Mouse (Mus musculus) thymus, postnatal 36 days (tissue): ENCODE measurements around the gene Slc27a1.

Experiments used
- DNase-seq, 2 experiments: peaks; one replicate each; pipeline ENCODE4 v3.0.0; 2022; ENCODE audit warnings: mixed read lengths in 2 of 2

The Slc27a1 gene

DNA sequence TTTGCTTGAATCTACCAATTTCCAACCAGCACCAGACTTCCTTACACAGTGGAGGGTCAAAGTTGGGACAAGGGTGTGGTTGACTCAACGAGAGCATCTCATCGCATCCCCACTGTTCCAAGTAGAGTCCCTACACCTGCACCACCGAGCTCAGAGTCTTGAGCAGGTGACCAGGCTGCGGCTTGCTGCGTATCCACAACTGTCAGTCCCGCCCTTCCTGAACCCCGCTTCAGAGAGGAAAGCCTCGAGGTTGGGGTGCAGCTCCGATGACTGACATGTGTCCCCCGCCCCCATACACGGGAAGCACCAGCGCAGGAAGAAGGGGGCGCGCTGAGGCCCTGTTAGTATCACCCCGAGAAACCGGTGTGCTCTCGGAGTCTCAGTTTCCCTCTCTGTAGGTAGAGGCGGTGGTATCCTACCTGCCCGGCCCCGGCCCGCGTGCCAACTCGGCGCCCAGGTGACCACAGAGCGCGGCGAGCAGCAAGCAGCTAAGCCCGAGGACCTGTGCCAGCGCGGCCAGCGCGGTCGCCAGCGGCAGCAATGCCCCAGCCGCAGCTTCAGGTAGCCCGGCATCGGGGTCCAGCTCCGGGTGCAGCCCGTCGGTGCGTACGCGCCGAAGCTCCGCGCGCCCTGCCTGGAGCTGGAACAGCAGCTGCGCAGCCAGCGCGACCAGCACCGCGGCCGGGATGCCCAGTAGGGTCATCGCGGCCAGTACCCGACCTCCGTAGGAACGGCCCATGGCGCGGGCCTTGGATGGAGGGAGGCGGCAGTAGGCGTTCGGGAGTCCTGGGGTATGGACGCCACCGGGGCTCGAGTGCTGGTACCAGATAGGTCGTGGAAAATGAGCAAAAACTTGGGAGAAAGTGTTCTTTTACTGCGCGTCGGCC, 10.4 kb upstream of the Slc27a1 start, which contains the start of gene Tmem221:
TSS of gene Tmem221 (minus strand) at position 801 of the 887 bp plus-strand sequence.
- peak; percentile 71 to 85 for DNase-seq

DNA sequence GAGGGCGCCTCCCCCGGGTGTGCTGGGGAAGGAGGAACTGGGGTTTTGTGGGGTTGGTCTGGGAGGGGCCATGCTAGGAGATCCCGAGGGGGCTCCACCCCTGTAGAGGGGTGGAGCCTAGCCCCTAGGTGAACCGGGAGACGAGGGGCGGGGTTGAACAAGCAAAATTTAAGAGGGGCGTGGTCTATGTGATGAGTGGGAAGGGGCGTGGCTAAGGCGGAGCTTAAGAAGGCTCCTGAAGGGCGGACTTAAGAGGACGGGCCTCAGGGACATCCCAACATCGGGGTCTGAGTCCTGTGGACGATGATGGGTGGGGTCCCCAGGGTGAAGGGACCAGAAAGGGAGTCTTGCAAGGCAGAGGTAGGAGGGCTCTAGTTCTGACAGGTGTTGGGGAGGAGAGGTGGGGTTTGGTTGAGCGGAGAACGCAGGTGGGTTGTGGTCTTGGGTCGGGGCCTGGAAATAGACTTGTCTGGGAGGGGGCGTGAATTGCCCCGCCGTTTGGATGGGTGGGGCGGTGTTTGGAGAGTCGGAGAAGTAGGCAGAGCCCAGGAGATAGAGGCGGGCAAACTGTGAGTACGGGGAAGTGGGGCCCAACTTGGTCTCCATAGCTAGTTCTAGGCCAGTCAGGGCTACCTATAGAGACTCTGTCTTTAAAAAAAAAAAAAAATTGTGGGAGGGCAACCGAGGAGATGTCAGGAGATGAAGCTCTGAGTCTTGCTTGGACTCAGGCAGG, 9.6 kb upstream of the Slc27a1 start:
- peak; percentile 83 to 86 for DNase-seq

DNA sequence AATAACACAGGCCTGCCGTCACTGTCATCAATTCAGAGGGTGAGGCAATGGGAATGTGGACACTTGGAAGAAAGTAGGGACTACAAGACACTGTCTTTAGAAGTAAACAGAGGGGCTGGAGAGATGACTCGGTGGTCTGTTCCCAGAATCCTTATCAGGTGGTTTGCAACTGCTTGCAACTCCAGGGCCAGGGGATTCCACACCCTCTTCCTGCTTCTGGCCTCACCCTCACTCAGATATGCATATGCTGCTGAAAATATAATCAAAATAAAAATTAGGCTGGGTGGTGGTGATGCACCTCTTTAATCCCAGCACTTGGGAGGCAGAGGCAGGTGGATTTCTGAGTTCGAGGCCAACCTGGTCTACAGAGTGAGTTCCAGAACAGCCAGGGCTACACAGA, 8.6 kb upstream of the Slc27a1 start:
- no peak for DNase-seq

DNA sequence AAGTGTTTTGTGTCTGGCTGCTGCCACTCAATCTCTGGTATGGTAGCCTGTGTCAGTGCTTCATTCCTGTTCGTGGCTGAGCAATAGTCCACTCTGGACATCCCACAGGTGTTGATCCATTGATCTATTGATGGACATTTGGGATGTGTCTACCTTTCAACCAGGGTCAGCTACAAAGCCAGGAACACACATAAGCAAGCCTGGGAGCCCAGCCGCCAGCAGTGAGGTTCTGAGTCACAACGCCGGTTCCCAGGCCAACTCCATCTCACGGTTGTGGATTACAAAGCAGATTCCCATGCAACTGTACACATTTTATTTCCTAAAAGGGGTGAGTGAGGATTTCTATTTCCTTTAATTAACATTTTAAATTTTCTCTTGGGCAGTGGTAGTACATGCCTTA, 7.9 kb upstream of the Slc27a1 start:
- DNase-seq, result no peak

DNA sequence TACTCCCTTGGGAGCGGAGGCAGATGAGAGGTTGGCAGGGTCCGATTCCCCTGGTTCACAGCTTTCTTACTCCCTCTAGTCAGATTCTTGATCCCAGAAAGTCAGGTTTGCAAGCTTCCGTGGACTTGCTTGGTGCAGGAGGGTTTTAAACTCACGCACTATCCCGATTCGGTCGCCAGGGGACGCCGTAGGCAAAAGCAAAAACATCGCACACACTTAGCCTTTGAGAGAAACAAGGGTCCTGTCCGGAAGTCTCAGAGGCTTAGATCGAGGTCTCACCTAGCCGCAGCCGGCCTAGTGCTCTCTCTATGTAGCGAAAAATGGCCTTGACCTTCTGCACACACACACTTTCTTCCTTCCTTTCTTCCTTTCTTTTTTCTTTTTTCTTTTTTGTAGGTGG, 7.3 kb upstream of the Slc27a1 start:
- DNase-seq, result peak; percentile 71 to 72

DNA sequence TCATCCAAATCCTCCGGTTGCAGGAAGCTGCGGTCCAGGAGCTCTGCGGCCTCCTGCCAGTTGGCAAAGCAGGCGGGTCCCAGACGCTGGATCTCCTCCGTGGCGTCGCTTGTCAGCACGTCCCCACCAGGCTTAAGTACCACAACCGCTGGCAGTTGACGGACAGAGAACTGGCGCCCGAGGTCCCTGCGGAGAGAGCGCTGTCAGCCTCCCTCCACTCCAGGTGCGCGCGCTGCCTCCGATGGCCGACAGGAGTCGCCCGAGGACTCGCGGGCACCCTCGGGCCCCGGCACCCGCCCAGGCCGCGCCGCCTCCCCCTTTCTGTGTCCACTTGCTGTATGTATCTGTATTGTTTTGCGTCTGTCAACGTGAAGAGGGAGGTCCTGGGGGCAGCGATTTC, 5.9 kb upstream of the Slc27a1 start:
- DNase-seq, result peak; percentile 83 to 86

DNA sequence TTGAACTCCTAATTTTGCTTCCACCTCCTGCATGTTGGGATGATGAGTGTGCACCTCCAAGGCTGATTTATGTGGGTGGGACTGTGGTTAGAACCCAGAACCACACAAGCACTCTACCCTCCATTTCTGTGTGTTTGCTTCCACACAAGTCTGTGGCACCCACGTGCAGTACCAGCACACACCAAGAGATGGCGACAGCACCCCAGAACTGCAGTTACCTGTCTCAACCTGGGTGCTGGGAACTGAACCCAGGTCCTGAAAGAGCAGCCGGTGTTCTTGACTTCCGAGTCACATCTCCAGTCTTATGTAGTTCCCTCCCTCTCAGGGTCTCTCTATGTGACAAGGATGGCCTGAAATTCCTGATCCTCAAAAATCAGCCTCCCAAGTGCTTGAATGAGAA, 4.7 kb upstream of the Slc27a1 start:
- DNase-seq, result no peak

DNA sequence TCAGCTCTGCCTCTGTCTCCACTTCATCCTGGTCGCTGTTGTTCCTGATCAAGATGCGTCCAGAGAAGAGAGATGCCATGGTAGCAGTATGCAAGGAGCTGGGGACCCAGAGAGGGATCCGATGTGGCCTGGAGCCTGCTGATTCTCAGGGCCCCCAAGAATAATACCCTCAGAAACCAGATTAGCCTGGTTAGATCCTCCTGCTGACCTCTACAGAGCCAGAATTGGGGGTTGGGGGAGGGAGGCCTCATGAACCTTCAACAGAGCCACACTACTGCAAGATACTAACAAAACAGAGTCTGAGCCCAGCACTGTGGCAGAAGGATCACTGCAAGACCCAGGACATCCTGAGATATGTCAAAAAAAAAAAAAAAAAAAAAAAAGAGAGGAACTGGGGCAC, 2.2 kb upstream of the Slc27a1 start, which contains the start of gene Nxnl1:
TSS of gene Nxnl1 (minus strand) at position 101 of the 400 bp plus-strand sequence.
- DNase-seq, result no peak

DNA sequence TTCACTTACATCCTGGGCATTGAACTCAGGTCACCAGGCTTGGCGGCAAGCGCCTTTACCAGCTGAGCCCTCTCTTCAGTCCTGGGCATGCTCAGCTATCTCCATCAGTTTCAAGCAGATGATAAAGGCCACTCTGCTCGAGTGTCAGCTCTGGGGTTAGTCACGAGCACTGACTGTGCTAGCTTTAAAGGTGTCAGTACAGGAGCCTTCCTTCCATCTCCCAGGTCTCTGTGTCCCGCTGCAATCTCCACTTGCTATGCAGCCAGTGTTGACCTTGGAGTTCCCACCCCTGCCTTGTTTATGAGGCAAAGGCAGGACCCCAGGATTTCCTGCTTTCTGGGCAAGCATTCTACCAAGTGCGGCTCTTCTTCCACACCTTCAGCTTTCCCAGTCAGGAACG, 1.1 kb upstream of the Slc27a1 start:
- no peak for DNase-seq

DNA sequence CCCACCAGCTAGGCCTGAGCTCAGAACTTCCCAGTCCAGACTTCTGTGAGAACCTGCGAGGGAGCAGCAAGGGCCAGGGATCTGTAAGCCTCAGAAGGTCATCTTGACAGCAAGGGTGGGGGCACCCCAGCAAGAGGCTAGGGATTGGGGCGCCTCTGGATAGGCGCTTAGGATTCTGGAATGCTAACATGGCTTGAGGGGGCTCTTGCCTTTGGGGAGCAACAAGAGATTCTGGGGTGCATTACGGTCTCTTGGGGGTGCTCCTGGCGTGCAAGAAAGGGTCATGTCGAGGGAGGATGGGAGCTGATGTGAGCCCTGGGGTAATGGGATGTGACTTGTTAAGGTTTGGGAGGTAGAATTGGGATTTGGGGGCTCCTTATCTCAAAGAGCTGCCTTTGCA, 259 bp downstream of the Slc27a1 start:
- no peak for DNase-seq

DNA sequence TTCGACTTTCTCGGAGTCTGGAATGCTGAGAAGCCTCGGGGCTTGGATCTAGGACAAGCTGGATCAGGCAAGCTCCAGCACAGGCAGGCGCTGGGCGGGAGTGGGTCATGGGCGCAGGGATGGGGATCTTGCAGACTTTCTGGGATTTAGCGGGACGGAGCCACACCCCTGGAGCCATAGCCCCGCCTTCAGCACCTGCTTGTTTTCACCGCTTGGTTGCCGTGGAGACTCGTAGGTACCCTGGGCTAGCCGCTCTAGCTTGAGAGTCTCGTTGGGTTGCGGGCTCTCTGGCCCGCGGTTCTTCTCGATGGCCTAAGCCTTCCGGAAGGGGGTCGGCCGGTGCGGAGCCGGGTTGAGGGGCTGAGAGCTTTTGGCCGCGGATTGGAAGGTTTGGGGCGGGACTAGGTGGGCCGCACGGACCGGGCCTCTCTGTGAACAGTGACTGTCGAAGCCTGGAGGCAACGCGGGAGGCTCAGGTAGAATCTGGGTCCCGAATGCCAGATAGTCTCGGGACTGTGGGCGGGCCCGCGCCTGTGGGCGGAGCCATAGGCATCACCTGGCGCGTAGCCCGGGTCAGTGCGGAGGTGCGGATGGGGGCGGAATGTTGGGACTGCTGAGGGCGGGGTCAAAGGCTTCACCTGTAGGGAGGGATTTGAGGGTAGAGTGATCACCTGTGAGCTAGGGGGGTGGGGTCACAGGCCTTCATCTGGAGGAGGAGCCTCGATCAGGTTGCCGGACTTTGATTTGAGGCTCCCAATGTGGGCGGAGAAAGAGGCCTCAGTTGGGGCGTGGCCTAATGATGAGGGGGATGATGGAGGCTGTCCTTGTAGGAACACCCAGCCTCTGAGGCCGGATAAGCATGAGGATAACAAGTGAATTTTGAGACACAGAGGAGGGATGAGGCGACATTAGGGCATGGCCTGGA, 946 bp downstream of the Slc27a1 start:
- DNase-seq, result peak; percentile 54 to 67

DNA sequence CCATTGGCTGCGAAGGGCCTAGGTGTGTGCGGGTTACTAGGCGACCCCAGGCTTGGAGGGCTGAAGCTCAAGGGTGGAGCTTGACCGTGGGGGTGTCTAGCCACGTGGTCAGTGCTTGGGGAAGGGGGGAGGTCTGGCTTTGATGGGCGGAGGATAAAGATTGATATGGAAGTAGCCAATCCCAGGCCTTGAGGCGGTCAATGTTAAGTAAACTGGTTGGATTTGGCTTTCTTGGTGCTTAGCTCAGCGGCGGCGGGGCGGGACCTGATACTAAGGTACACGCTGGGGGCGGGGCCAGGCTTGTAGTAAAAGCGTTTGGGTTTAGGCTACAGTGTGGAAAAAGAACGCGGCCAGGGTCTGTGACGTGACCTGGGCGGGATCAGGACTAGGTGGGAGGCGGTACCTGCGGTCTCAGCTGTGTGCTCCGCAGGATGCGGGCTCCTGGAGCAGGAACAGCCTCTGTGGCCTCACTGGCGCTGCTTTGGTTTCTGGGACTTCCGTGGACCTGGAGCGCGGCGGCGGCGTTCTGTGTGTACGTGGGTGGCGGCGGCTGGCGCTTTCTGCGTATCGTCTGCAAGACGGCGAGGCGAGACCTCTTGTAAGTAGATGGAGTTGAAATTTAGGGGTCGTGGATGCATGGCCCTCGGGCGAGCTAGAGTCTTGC, 1.7 kb downstream of the Slc27a1 start:
- DNase-seq, result peak; percentile 85 to 91

DNA sequence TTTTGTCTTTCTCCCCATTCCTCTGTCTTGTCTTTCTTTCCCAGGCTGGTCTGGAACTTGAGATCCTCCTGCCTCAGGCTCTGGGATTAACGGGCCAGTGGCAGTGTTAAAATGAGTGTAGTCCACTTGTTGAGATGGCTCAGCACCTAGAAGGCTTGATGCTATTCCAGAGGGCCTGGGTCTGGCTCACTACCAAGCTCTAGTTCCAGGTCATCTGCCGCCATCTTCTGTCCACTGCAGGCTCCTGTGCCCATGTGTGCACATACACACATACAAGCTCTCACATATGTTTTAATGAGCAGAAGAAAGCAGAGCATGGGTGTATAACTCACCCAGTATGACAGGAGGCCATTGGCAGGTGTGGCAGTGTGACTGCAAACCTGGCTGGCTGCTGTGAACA, 3.4 kb downstream of the Slc27a1 start:
- no peak for DNase-seq

DNA sequence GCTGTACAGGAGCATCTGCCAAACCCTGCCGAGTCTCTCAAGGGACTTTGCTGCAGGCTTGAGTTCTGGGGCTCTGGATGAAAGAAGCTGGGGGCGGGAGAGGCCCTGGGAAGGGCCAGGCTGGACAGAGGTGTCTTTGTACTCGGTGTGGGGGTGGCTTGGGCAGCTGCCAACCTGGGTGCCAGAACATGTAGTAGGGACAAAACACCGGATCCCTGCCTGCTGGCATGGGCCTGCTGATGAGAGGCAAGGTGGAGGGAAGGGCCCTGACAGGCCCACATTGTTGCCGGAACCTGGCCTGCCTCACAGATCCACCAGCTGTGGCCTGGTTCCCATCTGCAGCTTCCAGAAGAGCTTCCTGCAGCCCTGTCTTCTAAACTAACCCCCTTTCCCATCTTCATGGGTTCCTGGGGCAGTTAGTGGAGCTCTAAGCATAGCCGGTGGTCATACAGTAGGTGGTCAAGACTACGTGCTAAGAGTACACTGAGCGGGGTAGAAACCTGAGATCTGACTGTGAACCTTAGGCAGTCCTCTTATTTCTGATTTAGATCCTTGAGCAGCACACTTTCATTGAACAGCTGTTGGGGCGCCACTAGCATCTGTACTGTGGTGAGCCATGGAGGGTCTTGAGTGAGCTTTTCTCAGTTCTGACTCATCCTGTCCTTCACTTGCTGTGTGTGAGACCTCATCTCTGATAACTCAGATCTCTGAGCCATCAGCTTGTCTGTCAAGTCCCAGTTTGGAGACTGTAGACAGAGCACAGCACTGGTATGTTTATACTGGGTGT, 4.4 kb downstream of the Slc27a1 start:
- no peak for DNase-seq

DNA sequence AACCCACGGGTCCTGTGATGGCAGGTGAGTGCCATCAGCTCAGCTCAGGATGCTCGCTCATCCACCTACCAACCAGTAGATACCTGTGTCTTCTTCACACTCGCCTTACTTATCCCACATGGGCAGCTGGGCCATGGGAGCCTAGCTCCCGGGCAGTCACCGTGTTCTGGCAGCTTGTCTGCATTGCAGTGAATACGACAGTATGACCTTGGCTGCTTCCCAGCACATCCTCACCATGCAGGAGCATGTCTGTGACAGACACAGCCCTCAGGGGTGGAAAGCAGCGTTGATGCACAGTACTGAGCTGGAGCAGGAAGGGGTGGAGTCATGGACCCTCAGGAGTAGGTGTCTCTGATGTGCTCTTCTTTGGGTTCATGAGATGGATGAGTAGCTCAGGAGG, 5.7 kb downstream of the Slc27a1 start:
- DNase-seq, result no peak

DNA sequence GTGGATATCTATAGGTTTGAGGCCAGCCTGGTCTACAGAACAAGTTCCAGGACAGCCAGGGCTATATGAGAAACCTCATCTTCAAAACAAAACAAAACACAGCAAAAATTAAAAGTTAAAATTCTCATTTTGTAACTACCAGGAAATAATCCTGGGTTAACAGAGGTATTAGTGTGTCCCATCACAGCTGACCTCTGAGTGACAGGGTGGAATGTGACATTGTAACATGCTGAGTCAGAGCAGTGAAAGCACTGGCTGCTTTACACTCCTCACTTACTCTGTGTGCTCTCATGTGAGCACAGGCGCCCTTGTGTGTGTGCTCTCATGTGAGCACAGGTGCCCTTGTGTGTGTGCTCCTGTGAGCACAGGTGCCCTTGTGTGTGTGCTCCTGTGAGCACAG, 6.3 kb downstream of the Slc27a1 start:
- no peak for DNase-seq

DNA sequence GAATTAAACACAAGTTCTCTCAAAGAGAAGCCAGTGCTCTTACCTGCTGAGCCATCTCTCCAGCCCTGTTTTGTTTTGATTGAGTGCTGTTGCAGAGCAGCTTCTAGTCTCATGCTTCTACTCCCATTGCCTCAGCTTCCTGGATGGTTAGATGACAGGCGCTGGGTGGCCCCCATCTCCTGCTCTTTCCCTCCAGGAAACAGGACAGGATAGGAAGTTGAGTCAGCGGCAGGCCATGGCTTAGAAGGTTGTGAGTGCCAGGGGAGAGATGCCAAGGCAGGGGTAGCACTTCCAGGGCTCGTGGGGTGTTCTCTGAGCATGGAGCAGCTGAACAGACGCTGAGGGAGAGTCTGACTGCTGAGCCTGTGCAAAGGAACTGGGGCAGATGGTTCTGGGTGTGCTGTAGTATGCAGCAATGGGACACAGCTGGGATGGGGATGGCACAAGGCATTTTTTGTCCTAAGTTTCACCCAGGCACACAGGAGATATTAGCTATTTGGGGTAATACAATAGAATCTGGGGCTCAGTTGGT, 9.2 kb downstream of the Slc27a1 start:
- DNase-seq, result no peak

DNA sequence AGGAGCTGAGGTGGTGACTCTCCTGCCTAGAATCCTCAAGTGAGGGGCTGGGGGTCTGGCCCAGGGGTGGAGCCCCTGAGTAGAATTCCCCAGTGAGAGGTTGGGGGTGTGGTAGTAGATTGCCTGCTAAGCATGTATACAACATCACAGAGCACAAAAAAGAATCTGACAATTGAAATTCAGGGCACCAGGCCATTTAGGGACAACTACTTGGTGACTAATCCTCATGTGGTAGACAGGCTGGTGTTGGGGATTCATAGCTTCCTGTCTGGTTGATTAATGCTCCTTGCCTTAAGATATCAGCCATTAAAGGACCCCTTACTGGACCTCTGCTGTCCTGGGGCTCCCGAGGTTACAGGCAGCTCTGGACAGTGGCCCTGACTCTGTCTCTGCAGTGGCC, 10.3 kb downstream of the Slc27a1 start:
- no peak for DNase-seq

DNA sequence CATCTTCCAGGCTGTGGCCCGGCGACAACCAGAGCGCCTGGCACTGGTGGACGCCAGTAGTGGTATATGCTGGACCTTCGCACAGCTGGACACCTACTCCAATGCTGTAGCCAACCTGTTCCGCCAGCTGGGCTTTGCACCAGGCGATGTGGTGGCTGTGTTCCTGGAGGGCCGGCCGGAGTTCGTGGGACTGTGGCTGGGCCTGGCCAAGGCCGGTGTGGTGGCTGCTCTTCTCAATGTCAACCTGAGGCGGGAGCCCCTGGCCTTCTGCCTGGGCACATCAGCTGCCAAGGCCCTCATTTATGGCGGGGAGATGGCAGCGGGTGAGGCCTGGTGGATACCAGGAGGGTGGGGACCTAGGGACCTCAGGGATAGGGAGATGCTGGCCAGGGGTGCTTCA, 10.8 kb downstream of the Slc27a1 start:
- no peak for DNase-seq

DNA sequence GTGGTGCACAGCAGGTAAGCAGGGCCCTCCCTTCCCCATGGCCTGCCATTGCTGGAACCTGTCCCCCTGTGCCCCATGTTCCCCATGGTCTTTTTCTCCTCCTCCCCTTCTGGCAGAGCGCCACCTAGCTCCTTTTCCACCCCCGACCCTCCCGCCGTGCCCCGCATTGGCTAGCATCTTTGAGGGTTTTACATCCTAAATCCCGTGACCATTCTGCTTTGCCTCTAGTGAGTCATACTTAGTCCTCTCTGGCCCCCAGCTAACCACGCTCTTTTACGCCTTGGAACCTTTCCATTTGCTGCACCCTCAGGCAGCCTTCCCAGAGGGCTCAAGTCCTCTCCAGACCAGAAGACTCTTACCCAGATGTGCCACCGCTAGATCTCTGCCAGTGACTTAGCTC, 11.5 kb downstream of the Slc27a1 start:
- no peak for DNase-seq

DNA sequence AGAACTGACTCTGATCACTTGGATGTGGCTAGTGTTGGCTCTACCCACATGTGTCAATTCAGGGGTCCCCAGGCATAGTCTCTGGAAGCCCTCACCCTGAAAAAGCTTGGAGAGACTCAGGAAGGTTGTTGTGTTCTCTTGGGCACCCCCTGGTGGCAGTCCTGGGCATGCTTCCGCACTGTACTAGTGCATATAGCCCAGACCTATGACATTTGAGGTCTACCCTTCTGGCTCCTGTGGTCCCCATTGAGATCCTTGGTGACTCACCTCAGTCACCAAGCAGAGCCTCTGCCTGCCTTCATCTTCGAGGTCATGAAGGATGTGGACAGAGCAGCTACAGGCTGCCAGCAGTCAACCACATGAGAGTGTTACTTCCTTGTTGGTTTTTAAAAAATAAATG, 18.2 kb downstream of the Slc27a1 start:
- DNase-seq, result peak; percentile 57 to 63
